ENCODE assay signal across 29 mouse cellular contexts in the genomic region with DNA sequence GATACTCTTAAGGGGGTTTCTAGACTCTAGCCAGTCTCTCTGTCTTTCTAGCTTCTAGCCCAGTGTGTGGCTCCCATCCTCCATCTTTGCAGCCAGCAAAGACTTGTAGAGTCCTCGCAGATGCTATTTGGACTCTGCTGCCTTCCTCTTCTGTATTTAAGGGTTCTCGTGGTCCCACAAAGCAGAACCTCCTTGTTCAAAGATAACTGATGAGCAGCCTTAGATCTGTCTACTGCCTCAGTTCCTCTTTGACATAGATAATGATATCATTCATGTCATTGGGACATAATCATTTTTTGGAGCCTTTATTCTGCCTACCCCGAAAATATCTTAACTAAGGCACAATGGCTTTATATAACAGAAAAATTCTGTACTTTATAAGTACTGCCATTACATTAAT. TPM values are rescaled to one million over a fixed set of nuclear protein-coding genes. Genes with fewer than 3 reads are reported as not detected.
DNase-seq lines count a peak whose midpoint lies in the region; ATAC-seq and TF ChIP-seq lines count a peak whose summit lies in the region.
"Had no signal": no experiment of that assay in that cellular context is flagged by ENCODE, and none has a peak within 500 bp of the region (broad histone marks: within the 10 kb centered on the region; RNA-seq: fewer than 3 reads in every experiment).

No protein-coding gene starts in this region.

- H3K9me3 ChIP-seq in MEL (replicated peaks; ENCODE audit: insufficient read depth, low read length), result no peaks in the 10 kb centered on the region
- H3K9me3 ChIP-seq: embryonic facial prominence, embryonic 13.5 days; embryonic facial prominence, embryonic 15.5 days; forebrain, embryonic 10.5 days; forebrain, embryonic 12.5 days; G1E had no signal

- peak; percentile 58 for DNase-seq in A20 (ENCODE audit: low read depth, low spot score)
- peak; percentile 67 for DNase-seq in MEL (ENCODE audit: low read depth, low spot score)
- DNase-seq in frontal cortex, postnatal 36 days (ENCODE audit: low spot score in 2 of 2), result no peak
- DNase-seq in heart, adult 2 months, result no peak
- DNase-seq in frontal cortex, adult 2 months (ENCODE audit: extremely low spot score in 1 of 2, low spot score in 1 of 2), result no peak
- DNase-seq: adrenal gland, adult 2 months; adrenal gland, postnatal 10 days; adrenal gland, postnatal 25 days; B cell, adult 2 months; cerebellum, adult 11-12 months; cerebellum, adult 2 months; cerebellum, adult 9-10 months; cerebellum, postnatal 10 days; cerebellum, postnatal 25 days; embryo, embryonic 11 days had no signal

- peak; percentile 71 to 80 for TF ChIP-seq EP300 in MEL (IDR thresholded peaks at IDR 0.05; ENCODE audit: low read depth in 1 of 2, low read length in 2 of 2)
- no peak for TF ChIP-seq EP300 in heart, adult 2 months (IDR thresholded peaks at IDR 0.05; ENCODE audit: insufficient read depth, low read depth, low read length)

- ATAC-seq in granulocyte monocyte progenitor cell, adult 5-6 weeks (replicated peaks; ENCODE audit: poor library complexity, severe bottlenecking), result 0 out of 2 replicates have a peak, but pooled peaks have one; percentile 17
- ATAC-seq: activated CD4-positive, CD25-positive, alpha-beta regulatory T cell, adult 4 months; CD4-positive, CD25-positive, alpha-beta regulatory T cell, adult 4 months; forebrain, embryonic 14.5 days; forebrain, embryonic 16.5 days; Patski had no signal

- H3K27ac ChIP-seq in MEL (ENCODE audit: control insufficient read depth, low read depth, low read length), result peak overlapping the region; percentile 70
- H3K27ac ChIP-seq in brown adipose tissue, adult 24 weeks (replicated peaks; ENCODE audit: low read depth, low read length), result peak overlapping the region; percentile 75
- H3K27ac ChIP-seq in heart, adult 2 months, result no peak overlapping the region; the same call in 1 of the 2 replicates
- H3K27ac ChIP-seq: embryonic facial prominence, embryonic 13.5 days; embryonic facial prominence, embryonic 15.5 days; forebrain, embryonic 10.5 days; forebrain, embryonic 12.5 days had no signal

- no peak overlapping the region for H3K9ac ChIP-seq in MEL (ENCODE audit: control insufficient read depth, low read depth, low read length, poor library complexity, severe bottlenecking)
- no peak overlapping the region for H3K9ac ChIP-seq in heart, adult 2 months (ENCODE audit: low read depth, low read length)
- H3K9ac ChIP-seq: embryonic facial prominence, embryonic 13.5 days; embryonic facial prominence, embryonic 15.5 days; forebrain, embryonic 12.5 days had no signal

- no peak for TF ChIP-seq RAD21 in MEL (IDR thresholded peaks at IDR 0.05; ENCODE audit: low read depth, low read length)

- no peak for TF ChIP-seq CTCF in MEL (IDR thresholded peaks at IDR 0.05 in 2 of 3, conservative IDR thresholded peaks at IDR 0.05 in 1 of 3; ENCODE audit: control insufficient read depth in 1 of 3, insufficient read depth in 1 of 3, low read depth in 2 of 3, low read length in 3 of 3, poor library complexity in 1 of 3, severe bottlenecking in 1 of 3)
- no peak for TF ChIP-seq CTCF in heart, adult 2 months (IDR thresholded peaks at IDR 0.05)

- intact Hi-C loops in heart, adult 2 months (cut with DNase I), result loop anchor here (2.0 kb wide), 1 partner anchor 36 kb away; a partner anchor contains a TSS

- peaks cover 44 to 57% of the 10 kb centered on the region in 2 experiments for H3K4me1 ChIP-seq in MEL (ENCODE audit: control insufficient read depth in 1 of 2, insufficient read depth in 2 of 2, low read length in 2 of 2)
- H3K4me1 ChIP-seq in brown adipose tissue, adult 24 weeks (ENCODE audit: control insufficient read depth, insufficient read depth, insufficient read length, low read length), result peaks cover 63% of the 10 kb centered on the region
- H3K4me1 ChIP-seq in heart, adult 2 months (ENCODE audit: control insufficient read depth, insufficient read depth, low read length), result peaks cover 17% of the 10 kb centered on the region

- no peaks in the 10 kb centered on the region for H3K79me2 ChIP-seq in MEL (ENCODE audit: control insufficient read depth, insufficient read depth, low read length, poor library complexity)
- no peaks in the 10 kb centered on the region for H3K79me2 ChIP-seq in heart, adult 2 months (replicated peaks; ENCODE audit: control insufficient read depth, insufficient read depth, low read length)

- 85% methylated on average over 3 of the region's 3 CpGs for WGBS in heart, adult 2 months

- peaks cover 0 to 58% of the 10 kb centered on the region in 2 experiments; a peak in 2 of 4 replicates for H3K36me3 ChIP-seq in MEL (ENCODE audit: control insufficient read depth in 1 of 2, insufficient read depth in 2 of 2, low read length in 2 of 2)
- peaks cover 35% of the 10 kb centered on the region for H3K36me3 ChIP-seq in heart, adult 2 months (ENCODE audit: control insufficient read depth, insufficient read depth, low read length)

- no peaks in the 10 kb centered on the region for H3K27me3 ChIP-seq in MEL (ENCODE audit: control insufficient read depth in 1 of 2, insufficient read depth in 2 of 2, low read length in 2 of 2)
- no peaks in the 10 kb centered on the region for H3K27me3 ChIP-seq in heart, adult 2 months (ENCODE audit: control insufficient read depth, insufficient read depth, low read length)
- H3K27me3 ChIP-seq: CH12.LX; embryonic facial prominence, embryonic 13.5 days; embryonic facial prominence, embryonic 15.5 days; forebrain, embryonic 12.5 days; Patski had no signal

- no peak overlapping the region for H3K4me3 ChIP-seq in MEL (ENCODE audit: control insufficient read depth in 1 of 2, insufficient read depth in 1 of 2, low read depth in 2 of 2, low read length in 2 of 2)
- H3K4me3 ChIP-seq in brown adipose tissue, adult 24 weeks (ENCODE audit: insufficient read depth, low read depth, low read length), result no peak overlapping the region
- no peak overlapping the region for H3K4me3 ChIP-seq in heart, adult 2 months
- H3K4me3 ChIP-seq: embryonic facial prominence, embryonic 13.5 days; embryonic facial prominence, embryonic 15.5 days; erythroblast, embryonic 14.5 days; forebrain, embryonic 10.5 days; forebrain, embryonic 12.5 days had no signal

- TF ChIP-seq POLR2A in MEL (IDR thresholded peaks at IDR 0.05; ENCODE audit: control insufficient read depth in 1 of 2, insufficient read depth in 1 of 2, low read depth in 1 of 2, low read length in 2 of 2, poor library complexity in 1 of 2), result 0 out of 4 replicates have a peak, but pooled peaks of 1 of the 2 experiments have one; percentile 17
- no peak for TF ChIP-seq POLR2A in heart, adult 2 months (IDR thresholded peaks at IDR 0.05; ENCODE audit: insufficient read depth, low read depth, low read length)

TF ChIP-seq in MEL, 35 proteins besides CTCF, POLR2A, EP300 and RAD21 (continues in another document):
- TF ChIP-seq UBTF (IDR thresholded peaks at IDR 0.05; ENCODE audit: borderline replicate concordance, insufficient read depth, low read depth, low read length) (no peak), POLR2AphosphoS5 (IDR thresholded peaks at IDR 0.05; ENCODE audit: borderline replicate concordance, low read depth, low read length) (no peak), MXI1 (IDR thresholded peaks at IDR 0.05; ENCODE audit: low read depth, low read length) (no peak), RCOR1 (IDR thresholded peaks at IDR 0.05; ENCODE audit: low read depth, low read length) (0 out of 2 replicates have a peak, but pooled peaks have one; percentile 30), POLR2AphosphoS2 (IDR thresholded peaks at IDR 0.05; ENCODE audit: low read length) (no peak), ZC3H11A (IDR thresholded peaks at IDR 0.05; ENCODE audit: low read depth, low read length) (no peak), TCF12 (IDR thresholded peaks at IDR 0.05; ENCODE audit: low read depth, low read length) (peak; percentile 62; the same call in 1 of the 2 replicates), HCFC1 (IDR thresholded peaks at IDR 0.05; ENCODE audit: low read depth, low read length) (0 out of 2 replicates have a peak, but pooled peaks have one; percentile 24), MAX (IDR thresholded peaks at IDR 0.05; ENCODE audit: low read length) (peak; percentile 30; the same call in 1 of the 2 replicates), MAFK (IDR thresholded peaks at IDR 0.05; ENCODE audit: borderline replicate concordance, low read depth, low read length) (0 out of 2 replicates have a peak, but pooled peaks have one; percentile 8), MYC (IDR thresholded peaks at IDR 0.05; ENCODE audit: low read depth, low read length) (0 out of 2 replicates have a peak, but pooled peaks have one; percentile 55), TBP (IDR thresholded peaks at IDR 0.05; ENCODE audit: low read depth, low read length) (no peak), ETS1 (IDR thresholded peaks at IDR 0.05; ENCODE audit: low read depth, low read length) (peak; percentile 75), SIN3A (IDR thresholded peaks at IDR 0.05; ENCODE audit: low read length) (peak; percentile 51; the same call in 1 of the 2 replicates), TAL1 (IDR thresholded peaks at IDR 0.05; ENCODE audit: low read length) (no peak), BHLHE40 (IDR thresholded peaks at IDR 0.05; ENCODE audit: borderline replicate concordance, low read depth, low read length) (no peak)

RNA-seq across cellular contexts. Expression of a gene that starts 36.9 kb away (rescaled TPM):
- 10.4 and 11.9 TPM in 2 replicates for total RNA-seq in MEL (2012; rRNA removed)
- polyA plus RNA-seq in MEL (2012; ENCODE audit: insufficient read depth in 1 of 2, insufficient read length in 2 of 2, low read depth in 1 of 2, low replicate concordance in 2 of 2, missing spikeins in 1 of 2), result 10 to 100 TPM in 1 of 2 experiments, not detected in 1; 12.1 TPM
- polyA plus RNA-seq in brown adipose tissue, adult 24 weeks (2012; ENCODE audit: insufficient read depth, insufficient read length, missing spikeins), result 43.3 and 57.1 TPM in 2 replicates
- 15.8 and 17.5 TPM in 2 replicates for total RNA-seq in granulocyte monocyte progenitor cell, adult 5-6 weeks (2014; fragmentation: Nextera tagmentation)
- 18.4 and 19.1 TPM in 2 replicates for total RNA-seq in granulocyte monocyte progenitor cell, adult 5-6 weeks (2017)
- 10 to 100 TPM; 46.7 to 48.8 TPM for total RNA-seq in heart, adult 2 months (2021)
- polyA plus RNA-seq in heart, adult 2 months (2012; rRNA removed), result 23.4 and 45.9 TPM in 2 replicates
- 24.6 and 26.5 TPM in 2 replicates for polyA plus RNA-seq in frontal cortex, adult 2 months (2012; rRNA removed)

RNA-seq across cellular contexts. Expression of a gene that starts 37.0 kb away (rescaled TPM):
- total RNA-seq in MEL (2012; rRNA removed), result 17.3 and 19.3 TPM in 2 replicates
- 10 to 100 TPM in 1 of 2 experiments, not detected in 1; 20.9 TPM for polyA plus RNA-seq in MEL (2012; ENCODE audit: insufficient read depth in 1 of 2, insufficient read length in 2 of 2, low read depth in 1 of 2, low replicate concordance in 2 of 2, missing spikeins in 1 of 2)
- 82.7 and 125 TPM in 2 replicates for polyA plus RNA-seq in brown adipose tissue, adult 24 weeks (2012; ENCODE audit: insufficient read depth, insufficient read length, missing spikeins)
- 34.0 and 37.0 TPM in 2 replicates for total RNA-seq in granulocyte monocyte progenitor cell, adult 5-6 weeks (2014; fragmentation: Nextera tagmentation)
- 30.3 and 40.0 TPM in 2 replicates for total RNA-seq in granulocyte monocyte progenitor cell, adult 5-6 weeks (2017)
- 10 to 100 TPM; 51.3 to 58.3 TPM for total RNA-seq in heart, adult 2 months (2021)
- polyA plus RNA-seq in heart, adult 2 months (2012; rRNA removed), result 19.2 and 33.6 TPM in 2 replicates
- 20.3 and 22.2 TPM in 2 replicates for polyA plus RNA-seq in frontal cortex, adult 2 months (2012; rRNA removed)

Comparison
In these comparisons a context has a peak if more than half of its experiments do, and no peak if none do; other contexts are left out.
1. DNase-seq: peak in A20 (single experiment) and MEL (single experiment); none in frontal cortex, postnatal 36 days (0 of 2), heart, adult 2 months (0 of 2) and frontal cortex, adult 2 months (0 of 2).